Mouse (Mus musculus) urinary bladder, postnatal 36 days (tissue): ENCODE measurements around the gene 2010106E10Rik.

Source experiments
- DNase-seq, 2 experiments: peaks; one replicate each; pipeline ENCODE4 v3.0.0; 2022; ENCODE audit warnings: low spot score in 2 of 2, mixed read lengths in 1 of 2

Gene 2010106E10Rik

DNA sequence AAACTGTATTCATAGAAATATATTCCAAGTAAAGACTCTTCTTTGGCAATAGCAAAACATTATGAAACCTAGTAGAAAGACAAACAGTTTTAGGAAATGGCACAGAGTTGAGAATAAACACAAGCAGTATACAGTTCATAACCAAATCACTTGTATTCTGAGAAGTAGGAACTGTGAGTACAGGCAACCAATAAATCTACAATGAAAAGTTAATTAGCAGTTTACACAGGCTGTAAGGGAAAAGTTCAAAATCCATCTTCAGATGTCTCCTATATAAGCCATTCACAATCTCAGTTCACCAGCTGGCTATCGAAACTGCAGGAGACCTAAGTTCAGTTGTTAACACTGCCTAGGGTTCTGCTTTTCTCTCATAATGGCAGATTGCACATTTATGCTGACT is at the start of gene 2010106E10Rik:
Gene 2010106E10Rik, plus strand, starts transcription at position 301 of the 400 bp plus-strand sequence.
- DNase-seq, result no peak

DNA sequence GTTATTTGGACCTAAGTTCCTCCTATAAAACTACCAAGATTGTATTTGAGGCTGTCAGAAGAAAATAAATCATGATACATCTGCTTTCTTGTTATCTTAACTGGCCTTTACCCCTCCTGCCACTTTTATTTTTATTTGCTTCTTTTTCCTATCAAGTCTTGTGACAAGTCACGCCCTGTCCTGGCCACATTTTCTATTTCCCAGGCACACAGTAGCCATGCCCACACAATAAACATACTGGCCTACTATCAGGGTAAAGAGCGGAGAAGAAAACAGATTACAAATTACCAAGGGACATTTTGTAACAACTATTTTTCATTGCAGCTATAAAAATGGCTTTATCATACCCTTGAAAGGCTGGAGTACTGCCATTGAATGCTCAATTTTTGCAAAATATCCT is 10.6 kb downstream of the 2010106E10Rik start:
- DNase-seq, result no peak

DNA sequence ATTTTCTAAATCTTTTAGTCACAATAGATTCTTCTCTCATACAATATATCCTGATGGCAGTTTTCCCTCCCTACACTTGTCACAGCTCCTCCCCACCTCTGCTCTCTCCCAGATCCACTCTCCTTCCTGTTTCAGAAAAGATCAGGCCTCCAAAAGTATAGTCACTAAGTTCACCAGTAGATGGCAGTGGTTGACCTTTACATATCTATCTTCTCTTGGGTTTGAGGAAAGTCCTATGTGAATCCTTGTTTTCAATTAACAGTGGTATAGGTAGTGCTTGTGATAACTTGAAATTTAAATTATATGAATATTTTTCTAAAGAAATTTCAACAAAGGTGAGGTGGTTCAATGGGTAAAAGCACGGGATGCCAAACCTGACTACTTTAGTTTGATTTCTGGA is 29.7 kb downstream of the 2010106E10Rik start:
- no peak for DNase-seq

DNA sequence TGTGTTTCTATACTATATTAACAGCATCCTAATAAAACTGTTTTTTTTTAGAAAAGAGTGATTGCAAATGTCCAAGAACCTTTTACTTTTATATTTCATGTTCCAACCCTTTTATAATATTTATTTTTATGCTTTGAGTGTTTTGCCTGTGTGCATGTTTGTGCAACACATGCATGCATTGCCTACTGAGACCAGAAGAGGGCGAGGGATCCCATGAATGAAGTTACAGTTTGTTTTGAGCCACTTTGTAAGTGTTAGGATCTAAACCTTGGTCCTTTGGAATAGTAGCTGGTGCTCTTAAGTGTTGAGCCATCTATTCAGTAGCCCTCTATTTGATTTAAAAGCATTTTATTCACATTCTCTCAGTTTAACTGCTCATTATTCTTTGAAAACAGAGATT is 48.0 kb downstream of the 2010106E10Rik start:
- no peak for DNase-seq

DNA sequence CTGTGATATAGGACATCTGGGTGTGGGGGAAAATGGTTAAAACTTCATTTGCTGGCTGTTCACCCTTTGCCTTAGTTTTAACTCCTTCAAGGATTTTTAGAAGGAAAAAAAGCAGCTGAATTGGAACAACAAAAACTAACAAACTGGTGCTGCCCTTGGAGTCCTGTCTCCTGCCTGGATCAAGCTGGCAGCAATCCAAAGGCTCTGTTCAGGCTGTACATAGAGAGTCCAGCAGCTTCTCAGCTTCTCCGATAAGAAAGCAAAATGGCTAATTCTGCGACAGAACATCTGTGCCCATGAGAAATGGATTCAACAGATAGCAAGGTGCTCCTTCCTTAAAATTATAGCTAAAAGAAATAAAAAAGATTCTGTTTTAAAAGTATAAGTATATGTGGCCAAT is 72.6 kb downstream of the 2010106E10Rik start:
- DNase-seq, result no peak

DNA sequence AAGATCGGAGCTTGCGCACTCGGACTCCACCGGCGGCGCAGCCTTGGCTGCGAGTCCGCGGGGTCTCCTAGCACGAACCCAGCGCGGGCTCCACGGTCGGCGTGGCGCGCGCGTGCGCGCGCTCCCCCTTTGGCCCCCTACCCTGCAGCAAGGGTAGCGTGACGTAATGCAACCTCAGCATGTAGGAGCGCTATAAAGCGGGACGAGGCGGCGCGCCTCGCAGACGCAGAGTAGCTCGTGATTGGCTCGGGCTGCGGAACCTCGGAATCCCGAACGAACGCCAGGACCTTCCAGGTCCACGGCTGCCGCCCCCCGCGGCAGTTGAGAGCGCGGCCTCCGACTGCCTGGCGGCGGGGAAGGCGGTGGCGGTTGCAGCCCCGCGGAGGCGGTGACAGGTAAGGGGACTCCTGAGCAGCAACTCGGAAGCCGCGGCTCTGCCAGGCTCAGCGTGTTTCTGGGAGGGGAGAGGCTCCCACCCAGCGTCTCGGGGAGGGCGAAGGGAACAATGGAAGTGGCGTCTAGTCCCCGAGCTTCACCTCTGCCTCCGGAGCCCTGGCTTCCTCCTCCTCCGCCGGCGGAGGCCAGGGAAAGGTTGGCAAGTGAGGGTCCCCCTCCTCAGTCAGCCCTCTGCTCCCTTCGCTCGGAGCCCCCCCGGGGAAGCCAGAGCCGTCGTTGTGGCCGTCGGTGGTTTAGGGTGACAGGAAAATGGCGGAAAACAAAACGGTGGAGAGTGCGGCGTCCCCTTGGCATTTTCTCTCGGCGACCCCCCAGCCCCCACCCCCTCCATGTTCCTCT is 105.6 kb downstream of the 2010106E10Rik start, which contains the start of gene Zfp711:
Gene Zfp711, plus strand, starts transcription at position 16 of the 795 bp plus-strand sequence.
- DNase-seq, result peak; percentile 4 to 5

DNA sequence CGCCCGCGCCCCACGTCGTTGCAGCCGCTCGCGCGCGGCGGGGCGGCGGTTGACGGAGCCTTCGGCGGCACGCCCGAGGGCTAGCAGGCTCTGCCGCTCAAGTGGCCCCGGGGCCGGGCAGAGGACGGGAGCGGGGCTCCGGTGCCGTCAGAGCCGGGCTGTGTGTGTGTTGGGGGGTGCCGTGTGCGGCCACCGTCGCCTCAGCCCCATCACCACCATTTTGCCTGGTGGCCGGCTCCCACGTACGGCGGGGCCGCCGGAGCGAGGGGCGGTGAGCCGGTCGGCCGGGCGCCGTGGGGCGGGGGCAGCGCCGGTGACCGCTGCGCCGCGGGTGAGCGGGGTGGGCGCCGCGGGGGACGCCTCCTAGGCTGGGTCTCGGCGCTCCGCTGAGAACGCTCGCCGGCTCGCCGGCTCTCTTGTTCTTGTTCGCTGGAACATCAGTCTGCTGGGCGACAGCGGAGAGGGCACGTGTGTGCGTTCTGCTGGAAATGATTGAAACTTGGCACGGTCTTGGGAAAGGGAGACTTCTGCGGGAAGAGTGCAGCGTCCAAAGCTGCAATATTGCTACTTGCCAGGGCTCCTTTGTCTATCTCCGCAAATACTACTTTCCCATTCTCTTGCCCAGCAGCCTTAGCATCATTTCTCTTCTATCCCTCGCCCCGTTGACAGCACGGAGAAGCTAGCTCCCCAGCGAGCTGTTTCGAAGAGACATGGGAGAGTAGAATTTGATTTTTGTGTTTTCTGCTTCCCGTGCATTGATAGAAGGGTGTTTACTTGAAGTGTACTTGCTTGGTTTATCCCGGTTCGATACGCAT is 106.4 kb downstream of the 2010106E10Rik start:
- DNase-seq, result peak in 1 of 2 experiments; percentile 2
